Mouse (Mus musculus) erythroblast, embryonic 14.5 days (primary cell): ENCODE data around the gene Fezf1.

Experiments
- GATA1 ChIP-seq: IDR thresholded peaks from 2 replicates; pipeline ENCODE4 v1.6.1; 2012; ENCODE audit warnings: low read length, inconsistent platforms, mixed read lengths
- TAL1 ChIP-seq: IDR thresholded peaks from 3 replicates; pipeline ENCODE4 v1.6.1; 2012; ENCODE audit warnings: low read length, inconsistent platforms, mixed read lengths

DNA sequence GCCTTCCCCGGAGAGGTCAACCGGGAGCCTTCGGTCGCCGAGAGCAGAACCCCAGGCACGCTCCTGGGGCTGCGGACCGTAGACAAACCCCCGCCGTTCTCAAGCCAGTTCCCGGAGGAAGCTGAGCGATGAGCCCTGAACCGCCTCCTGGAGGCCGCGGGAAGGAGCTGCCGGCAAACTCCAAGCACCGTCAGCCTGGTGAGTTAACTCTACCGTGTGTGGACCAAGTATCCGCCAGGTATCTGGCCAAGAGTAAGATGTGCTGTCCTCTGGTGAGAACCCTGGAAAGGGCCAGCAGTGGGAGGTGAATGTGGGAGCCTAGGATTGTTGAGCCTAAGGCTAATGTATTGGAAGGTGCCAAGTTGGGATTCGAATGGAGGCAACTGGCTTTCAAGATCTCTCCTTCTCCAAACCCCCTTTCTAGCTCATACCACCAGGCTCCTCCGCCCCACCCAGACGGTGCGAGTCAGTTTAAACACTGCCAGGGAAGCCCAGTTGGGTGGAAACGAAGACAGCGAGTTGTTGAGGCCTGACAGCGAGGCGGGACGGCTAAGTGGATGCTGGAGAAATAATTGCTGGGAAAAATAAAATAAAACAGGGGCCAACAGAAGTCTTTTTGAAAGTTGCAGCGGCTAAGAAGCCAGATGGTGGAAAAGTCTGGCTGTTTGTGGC is 1.6 kb upstream of the Fezf1 start:
- no peak for TF ChIP-seq GATA1
- TF ChIP-seq TAL1: no peak
